Mouse (Mus musculus): ENCODE results near the gene Lrrk2. TPM values are rescaled to one million over a fixed set of nuclear protein-coding genes. Genes with fewer than 3 reads are reported as not detected.
A peak's percentile ranks its signal among the peaks of the same experiment; 100 is the strongest.

Gene Lrrk2
- 20.3 and 21.5 TPM in 2 replicates for polyA plus RNA-seq (2012; rRNA removed)

DNA sequence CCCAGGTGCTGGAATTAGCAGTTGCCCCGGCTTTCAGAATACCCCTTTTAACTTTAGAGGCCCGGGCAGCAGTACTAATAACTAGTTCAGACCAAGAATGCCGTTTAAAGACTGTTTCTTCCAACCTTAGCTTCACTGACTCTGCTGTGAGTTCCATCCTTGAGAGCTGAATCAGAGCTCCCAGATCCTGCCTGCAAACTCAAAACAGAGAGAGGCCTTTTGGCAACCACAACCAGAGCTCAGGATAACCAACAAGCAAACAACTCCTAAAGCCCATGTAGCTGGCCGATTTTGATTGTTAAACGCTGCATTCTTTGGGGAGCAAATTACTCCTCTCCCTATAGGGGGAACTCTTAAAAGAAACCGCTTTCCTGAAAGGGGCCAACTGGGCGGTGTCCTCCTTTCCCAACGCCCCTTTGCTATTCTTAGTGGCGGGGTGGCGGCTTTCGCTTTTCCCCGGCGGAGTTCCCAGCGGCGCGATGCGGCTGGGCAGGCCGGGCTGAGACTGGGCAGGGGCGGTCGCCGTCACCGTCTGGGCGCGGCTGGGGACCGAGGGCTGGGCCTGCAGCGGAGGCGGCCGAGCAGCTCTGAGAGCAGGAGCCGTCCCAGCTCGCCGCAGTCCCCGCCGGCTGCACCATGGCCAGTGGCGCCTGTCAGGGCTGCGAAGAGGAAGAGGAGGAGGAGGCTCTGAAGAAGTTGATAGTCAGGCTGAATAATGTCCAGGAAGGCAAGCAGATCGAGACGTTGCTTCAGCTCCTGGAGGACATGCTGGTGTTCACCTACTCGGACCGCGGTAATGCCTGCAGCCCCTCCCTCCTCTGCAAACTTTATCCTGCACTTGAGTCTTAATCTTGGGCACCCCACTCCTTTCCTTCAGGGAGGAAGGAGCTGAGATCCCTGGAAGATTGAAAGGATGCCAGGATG is at the start of gene Lrrk2:
Gene Lrrk2, plus strand, starts transcription at position 531 of the 924 bp plus-strand sequence.
- peaks cover 2% of the 10 kb centered on the region; the same call in 1 of the 2 replicates for H3K4me1 ChIP-seq (ENCODE audit: control insufficient read depth, insufficient read depth, low read length)
- TF ChIP-seq POLR2A (IDR thresholded peaks at IDR 0.05; ENCODE audit: extremely low read depth, insufficient read depth, low read length) (0 out of 2 replicates have a peak, but pooled peaks have one; percentile 22), CTCF (IDR thresholded peaks at IDR 0.05; ENCODE audit: extremely low read depth, insufficient read depth, low read length) (no peak)
- peak within 1 kb of the TSS; percentile 74; the same call in 1 of the 2 replicates for H3K27ac ChIP-seq (ENCODE audit: insufficient read depth, low read length)
- peak within 1 kb of the TSS; percentile 90 for H3K4me3 ChIP-seq (ENCODE audit: insufficient read depth, low read length)

GRCm38 (mm10) chr15:91624475-91624874 is 48.5 kb upstream of the Lrrk2 start:
- Histone ChIP-seq H3K4me1 (ENCODE audit: control insufficient read depth, insufficient read depth, low read length) (no peaks in the 10 kb centered on the region; the same call in 1 of the 2 replicates), H3K27ac (ENCODE audit: insufficient read depth, low read length) (no peak overlapping the region), H3K4me3 (ENCODE audit: insufficient read depth, low read length) (no peak overlapping the region)
- no peak for TF ChIP-seq CTCF (IDR thresholded peaks at IDR 0.05; ENCODE audit: extremely low read depth, insufficient read depth, low read length)
- no peak for TF ChIP-seq POLR2A (IDR thresholded peaks at IDR 0.05; ENCODE audit: extremely low read depth, insufficient read depth, low read length)

GRCm38 (mm10) chr15:91629137-91629536 is 43.8 kb upstream of the Lrrk2 start:
- Histone ChIP-seq H3K4me3 (ENCODE audit: insufficient read depth, low read length) (no peak overlapping the region), H3K27ac (ENCODE audit: insufficient read depth, low read length) (no peak overlapping the region), H3K4me1 (ENCODE audit: control insufficient read depth, insufficient read depth, low read length) (no peaks in the 10 kb centered on the region; the same call in 1 of the 2 replicates)
- no peak for TF ChIP-seq CTCF (IDR thresholded peaks at IDR 0.05; ENCODE audit: extremely low read depth, insufficient read depth, low read length)
- TF ChIP-seq POLR2A (IDR thresholded peaks at IDR 0.05; ENCODE audit: extremely low read depth, insufficient read depth, low read length) = no peak

DNA sequence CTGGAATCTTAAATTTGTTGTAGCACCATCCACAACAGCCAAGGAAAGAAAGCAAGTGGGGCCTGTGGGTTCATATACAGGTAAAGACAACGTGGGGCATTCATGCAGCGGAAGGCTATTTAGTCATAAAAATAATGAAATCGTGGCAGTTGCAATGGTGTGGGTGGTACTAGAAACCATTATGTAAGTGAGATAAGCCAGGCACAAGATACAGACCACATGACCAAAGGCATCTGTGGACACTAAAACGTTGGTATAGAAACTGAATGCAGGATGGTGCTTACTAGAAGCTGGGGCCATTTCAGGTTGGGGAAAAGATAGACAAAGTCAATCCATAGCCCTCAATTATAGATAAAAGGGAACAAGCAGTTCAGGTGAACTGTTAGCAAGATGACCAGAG is 40.5 kb upstream of the Lrrk2 start:
- Histone ChIP-seq H3K4me3 (ENCODE audit: insufficient read depth, low read length) (no peak overlapping the region), H3K4me1 (ENCODE audit: control insufficient read depth, insufficient read depth, low read length) (no peaks in the 10 kb centered on the region; the same call in 1 of the 2 replicates), H3K27ac (ENCODE audit: insufficient read depth, low read length) (no peak overlapping the region)
- no peak for TF ChIP-seq CTCF (IDR thresholded peaks at IDR 0.05; ENCODE audit: extremely low read depth, insufficient read depth, low read length)
- no peak for TF ChIP-seq POLR2A (IDR thresholded peaks at IDR 0.05; ENCODE audit: extremely low read depth, insufficient read depth, low read length)

DNA sequence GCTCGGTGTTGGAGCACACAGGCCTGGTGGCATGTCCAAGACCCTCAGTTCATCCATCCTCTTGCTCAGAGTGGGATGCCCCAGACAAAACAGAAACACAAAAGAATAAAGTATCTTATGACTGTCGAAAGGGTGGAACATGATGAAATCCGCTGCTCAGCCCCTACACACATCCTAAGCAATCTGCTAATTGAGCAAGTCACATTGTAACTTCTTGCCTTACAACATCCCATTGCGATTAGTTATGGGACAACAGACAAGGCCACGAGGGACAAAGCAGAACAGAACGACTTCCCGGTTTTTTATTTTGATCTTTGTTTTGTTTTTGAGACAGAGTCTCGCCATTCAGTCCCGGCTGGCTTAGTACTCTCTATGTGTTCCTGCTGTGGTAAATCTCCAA is 39.9 kb upstream of the Lrrk2 start:
- H3K4me3 ChIP-seq (ENCODE audit: insufficient read depth, low read length) = no peak overlapping the region
- no peak overlapping the region for H3K27ac ChIP-seq (ENCODE audit: insufficient read depth, low read length)
- H3K4me1 ChIP-seq (ENCODE audit: control insufficient read depth, insufficient read depth, low read length) = no peaks in the 10 kb centered on the region
- no peak for TF ChIP-seq POLR2A (IDR thresholded peaks at IDR 0.05; ENCODE audit: extremely low read depth, insufficient read depth, low read length)
- no peak for TF ChIP-seq CTCF (IDR thresholded peaks at IDR 0.05; ENCODE audit: extremely low read depth, insufficient read depth, low read length)

- TF ChIP-seq POLR2A (IDR thresholded peaks at IDR 0.05; ENCODE audit: extremely low read depth, insufficient read depth, low read length) = no peak
- TF ChIP-seq CTCF (IDR thresholded peaks at IDR 0.05; ENCODE audit: extremely low read depth, insufficient read depth, low read length) = no peak
- Histone ChIP-seq H3K4me1 (ENCODE audit: control insufficient read depth, insufficient read depth, low read length) (no peaks in the 10 kb centered on the region), H3K4me3 (ENCODE audit: insufficient read depth, low read length) (no peak overlapping the region), H3K27ac (ENCODE audit: insufficient read depth, low read length) (no peak overlapping the region)
These were observed 39.2 kb upstream of the Lrrk2 start for GRCm38 (mm10) chr15:91633806-91634205.

DNA sequence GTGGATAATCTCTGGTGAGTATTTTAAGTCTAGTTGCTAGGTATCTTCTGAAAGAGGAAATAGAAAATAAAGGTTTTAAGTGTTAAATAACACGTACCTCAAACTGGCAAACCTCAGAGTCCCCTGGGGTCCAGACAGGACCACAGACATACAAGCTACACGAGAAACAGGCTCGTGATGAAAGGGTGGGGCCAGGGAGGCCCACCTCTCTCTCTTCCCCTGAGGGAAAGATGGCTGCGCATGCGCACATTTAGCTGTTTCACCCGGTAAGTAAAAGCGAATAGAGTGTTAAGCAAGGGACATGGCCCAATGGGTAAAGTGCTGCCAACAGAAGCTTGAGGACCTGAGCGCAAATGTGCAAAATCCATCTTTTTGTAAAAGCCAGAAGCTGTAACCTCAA is 38.7 kb upstream of the Lrrk2 start:
- H3K4me3 ChIP-seq (ENCODE audit: insufficient read depth, low read length) = no peak overlapping the region
- no peak overlapping the region for H3K27ac ChIP-seq (ENCODE audit: insufficient read depth, low read length)
- no peak for TF ChIP-seq POLR2A (IDR thresholded peaks at IDR 0.05; ENCODE audit: extremely low read depth, insufficient read depth, low read length)
- no peak for TF ChIP-seq CTCF (IDR thresholded peaks at IDR 0.05; ENCODE audit: extremely low read depth, insufficient read depth, low read length)
- no peaks in the 10 kb centered on the region for H3K4me1 ChIP-seq (ENCODE audit: control insufficient read depth, insufficient read depth, low read length)

DNA sequence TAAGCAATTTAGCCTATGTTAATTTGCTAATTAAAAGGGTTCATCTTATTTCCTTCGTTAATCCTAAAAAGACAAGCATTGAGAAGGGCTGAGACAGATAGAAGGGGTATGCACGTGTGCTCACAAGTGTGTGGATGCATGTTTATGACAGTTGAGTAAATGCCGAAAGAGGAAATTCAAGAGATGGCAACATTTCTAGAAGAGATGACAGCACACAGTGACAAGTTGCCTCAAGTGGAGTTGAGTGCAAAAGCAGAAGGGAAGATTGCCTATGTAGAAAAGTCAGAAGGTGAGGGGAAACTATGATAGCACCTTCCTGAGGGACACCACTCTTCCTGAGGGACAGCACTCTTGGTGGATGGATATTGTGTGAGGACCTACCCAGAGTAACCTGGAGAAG is 31.3 kb upstream of the Lrrk2 start:
- no peaks in the 10 kb centered on the region for H3K4me1 ChIP-seq (ENCODE audit: control insufficient read depth, insufficient read depth, low read length)
- no peak overlapping the region for H3K4me3 ChIP-seq (ENCODE audit: insufficient read depth, low read length)
- H3K27ac ChIP-seq (ENCODE audit: insufficient read depth, low read length) = no peak overlapping the region
- TF ChIP-seq POLR2A (IDR thresholded peaks at IDR 0.05; ENCODE audit: extremely low read depth, insufficient read depth, low read length) (no peak), CTCF (IDR thresholded peaks at IDR 0.05; ENCODE audit: extremely low read depth, insufficient read depth, low read length) (no peak)

DNA sequence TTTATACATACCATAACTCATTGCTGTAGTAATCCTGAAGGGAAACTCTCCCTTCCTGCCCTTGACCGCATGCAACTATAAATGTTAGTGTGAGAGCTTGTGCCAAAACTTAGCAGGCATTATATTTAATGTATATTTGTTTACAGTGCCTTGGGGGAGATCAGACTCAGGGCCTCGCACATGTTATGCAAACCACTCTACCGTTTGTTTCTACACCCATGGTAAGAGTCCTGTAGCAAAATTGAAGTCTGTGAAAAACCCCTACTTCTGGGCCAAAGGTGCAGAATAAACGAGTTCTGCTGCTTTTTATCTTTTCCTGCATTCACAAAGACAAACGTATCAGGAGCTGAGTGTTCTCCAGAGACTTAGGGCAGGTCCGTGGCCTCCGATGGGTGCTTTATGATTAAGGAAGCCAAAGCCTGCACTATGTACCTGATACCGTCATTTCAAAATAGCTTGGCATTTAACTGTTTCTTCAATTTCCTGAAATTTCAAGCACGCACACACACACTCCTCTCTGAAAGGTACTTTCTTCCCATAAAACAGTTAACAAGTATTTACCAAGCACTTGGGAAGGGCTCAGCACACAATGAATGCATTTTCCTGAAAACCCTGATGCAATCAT is 30.2 kb upstream of the Lrrk2 start:
- no peak overlapping the region for H3K27ac ChIP-seq (ENCODE audit: insufficient read depth, low read length)
- no peaks in the 10 kb centered on the region for H3K4me1 ChIP-seq (ENCODE audit: control insufficient read depth, insufficient read depth, low read length)
- no peak overlapping the region for H3K4me3 ChIP-seq (ENCODE audit: insufficient read depth, low read length)
- TF ChIP-seq POLR2A (IDR thresholded peaks at IDR 0.05; ENCODE audit: extremely low read depth, insufficient read depth, low read length) = no peak
- TF ChIP-seq CTCF (IDR thresholded peaks at IDR 0.05; ENCODE audit: extremely low read depth, insufficient read depth, low read length) = no peak

All from cortical plate, adult 2 months (tissue).